Mouse (Mus musculus): Measurements from ENCODE around the gene Hook1. TPM values are rescaled to one million over a fixed set of nuclear protein-coding genes. Genes with fewer than 3 reads are reported as not detected.

Hook1 gene
- total RNA-seq, 2 experiments from 2014 or later, result 7.5 to 9.2 TPM

Other genes starting within 250 kb of the Hook1 start
- gene Cyp2j13, start 110.3 kb downstream of the Hook1 start, total RNA-seq (2021), result not detected
- not detected for gene Cyp2j12, start 173.9 kb downstream of the Hook1 start, total RNA-seq (2021)